Mouse (Mus musculus) hindbrain, embryonic 14.5 days (tissue): Measurements from ENCODE around the gene Xpc. TPM values are rescaled to one million over a fixed set of nuclear protein-coding genes. Genes with fewer than 3 reads are reported as not detected.

Experiments
- ATAC-seq: fragments of 200-750 bp; cut with Nextera tagmentation; 2 replicates; pipeline ENCODE4 v1.8.0; 2017; ENCODE audit warnings: moderate number of reproducible peaks, mild to moderate bottlenecking, moderate TSS enrichment, moderate library complexity; ENCODE audit not compliant: low FRiP score
- DNase-seq: peaks from one replicate; pipeline ENCODE4 v3.0.0-alpha.2; 2015; ENCODE audit warnings: low spot score
- H3K27ac ChIP-seq: fragments of 300-500 bp; sonication (generic); 2 replicates; pipeline ENCODE4 v1.5.1; 2014; ENCODE audit warnings: mild to moderate bottlenecking, moderate library complexity
- H3K27me3 ChIP-seq: fragments of 300-500 bp; sonication (generic); 2 replicates; pipeline ENCODE4 v1.6.1; 2014; ENCODE audit warnings: mild to moderate bottlenecking, low read length, mixed read lengths; ENCODE audit not compliant: control insufficient read depth, insufficient read depth
- H3K36me3 ChIP-seq: fragments of 300-500 bp; sonication (generic); replicated peaks from 2 replicates; pipeline ENCODE4 v1.6.1; 2014; ENCODE audit not compliant: control insufficient read depth, insufficient read depth
- H3K4me1 ChIP-seq: fragments of 300-500 bp; sonication (generic); replicated peaks from 2 replicates; pipeline ENCODE4 v1.6.1; 2014; ENCODE audit warnings: antibody characterized with exemption, low read length, mixed read lengths; ENCODE audit not compliant: control insufficient read depth, insufficient read depth
- H3K4me2 ChIP-seq: fragments of 300-500 bp; sonication (generic); replicated peaks from 2 replicates; pipeline ENCODE4 v1.6.1; 2014; ENCODE audit warnings: mild to moderate bottlenecking, moderate library complexity
- H3K4me3 ChIP-seq: fragments of 300-500 bp; sonication (generic); replicated peaks from 2 replicates; pipeline ENCODE4 v1.5.1; 2014; ENCODE audit warnings: mild to moderate bottlenecking, low read length
- H3K9ac ChIP-seq: fragments of 300-500 bp; sonication (generic); 2 replicates; pipeline ENCODE4 v1.6.1; 2014
- H3K9me3 ChIP-seq: fragments of 300-500 bp; sonication (generic); 2 replicates; pipeline ENCODE4 v1.6.1; 2016; ENCODE audit warnings: low read length; ENCODE audit not compliant: control insufficient read depth
- WGBS: fragments of 180-500 bp; shearing (Covaris S2); extraction: QIAGEN DNeasy Blood & Tissue Kit; methylation state at CpG from one replicate; pipeline ENCODE4 v1.1.7; 2014; 5-methylcytosine and 5-hydroxymethylcytosine counted together
- polyA plus RNA-seq: library from polyadenylated mRNA; unstranded; fragments of >200 nt; fragmentation: Nextera tagmentation; extraction: Ambion mirVana; gene quantifications from 2 replicates; pipeline ENCODE4 v1.2.1, GENCODE M21; 2014

The Xpc gene
- polyA plus RNA-seq, 1 experiment from 2014 or later = 17.2 TPM

- no peak for ATAC-seq
- H3K4me2 ChIP-seq = no peak overlapping the region
- H3K9ac ChIP-seq = no peak overlapping the region
- H3K27ac ChIP-seq = no peak overlapping the region
- H3K36me3 ChIP-seq = peaks cover 92% of the 10 kb centered on the region
- H3K4me3 ChIP-seq = no peak overlapping the region
- WGBS = 83% methylated on average over 9 of the region's 9 CpGs
- H3K4me1 ChIP-seq = no peaks in the 10 kb centered on the region
- no peaks in the 10 kb centered on the region for H3K27me3 ChIP-seq
- no peaks in the 10 kb centered on the region for H3K9me3 ChIP-seq
- DNase-seq = no peak
Observed at GRCm38 (mm10) chr6:91488496-91489212, 27.0 kb downstream of the Xpc start.

DNA sequence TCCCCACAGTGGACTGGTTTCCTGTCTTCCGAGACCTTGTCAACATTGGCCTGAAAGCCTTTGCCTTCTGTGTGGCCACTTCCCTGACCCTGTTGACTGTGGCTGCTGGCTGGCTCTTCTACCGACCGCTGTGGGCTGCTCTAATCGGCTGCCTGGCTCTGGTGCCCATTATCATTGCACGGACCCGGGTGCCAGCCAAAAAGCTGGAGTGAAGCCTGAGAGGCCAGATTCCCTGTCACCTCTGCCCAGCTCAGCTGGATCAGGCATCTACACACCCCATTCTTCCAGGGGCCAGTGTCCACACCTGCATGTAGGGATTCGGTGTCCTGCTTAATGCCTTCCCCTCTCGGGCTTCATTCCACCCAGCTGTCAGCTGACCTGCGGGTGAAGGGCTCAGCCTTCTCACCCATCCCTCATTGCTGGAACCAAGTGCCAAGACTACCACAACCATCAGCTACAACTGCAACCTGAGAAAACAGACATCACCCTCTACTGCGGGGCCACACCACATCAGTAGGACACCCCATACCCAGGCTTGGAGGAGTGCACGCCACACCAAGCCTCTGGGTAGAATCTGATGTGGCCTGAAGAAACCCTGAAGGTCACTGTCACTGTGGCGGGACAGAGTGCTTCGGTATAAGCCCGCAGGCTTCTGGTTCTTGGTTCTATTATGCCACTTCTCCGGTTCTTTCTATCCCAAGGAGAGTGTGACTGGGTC lies 28.8 kb downstream of the Xpc start:
- Histone ChIP-seq H3K36me3 (peaks cover 95% of the 10 kb centered on the region), H3K9me3 (no peaks in the 10 kb centered on the region), H3K4me2 (no peak overlapping the region), H3K4me1 (no peaks in the 10 kb centered on the region), H3K9ac (no peak overlapping the region), H3K27ac (no peak overlapping the region), H3K27me3 (no peaks in the 10 kb centered on the region), H3K4me3 (no peak overlapping the region)
- DNase-seq = no peak
- ATAC-seq = no peak
- 96% methylated on average over 15 of the region's 15 CpGs for WGBS

DNA sequence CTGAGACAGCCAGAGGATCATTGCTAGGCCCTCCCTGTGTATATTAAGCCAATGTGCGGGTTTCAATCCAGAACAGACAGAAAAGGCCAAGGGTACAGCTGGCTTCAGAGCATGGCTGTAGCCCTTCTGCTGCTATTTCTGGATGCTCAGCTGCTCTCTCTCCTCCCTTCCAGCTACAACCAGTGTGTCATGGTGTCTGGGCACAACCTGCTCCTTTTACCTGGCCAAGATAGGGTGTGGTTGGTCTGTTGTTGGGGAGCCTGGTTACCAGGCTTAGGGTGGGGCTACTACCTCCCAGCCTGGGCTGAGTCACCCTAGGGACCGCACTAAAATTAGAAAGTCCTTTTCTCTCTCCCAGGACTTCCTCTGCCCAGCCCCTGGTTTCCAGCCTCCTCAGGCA lies 32.3 kb downstream of the Xpc start:
- Histone ChIP-seq H3K9ac (no peak overlapping the region), H3K27ac (no peak overlapping the region), H3K36me3 (peaks cover 100% of the 10 kb centered on the region), H3K4me3 (no peak overlapping the region), H3K4me1 (no peaks in the 10 kb centered on the region), H3K4me2 (no peak overlapping the region), H3K9me3 (no peaks in the 10 kb centered on the region), H3K27me3 (no peaks in the 10 kb centered on the region)
- DNase-seq (no peak), ATAC-seq (no peak)
- 94% methylated on average over 2 of the region's 2 CpGs for WGBS

GRCm38 (mm10) chr6:91476541-91476940 lies 39.1 kb downstream of the Xpc start:
- H3K36me3 ChIP-seq = peaks cover 55% of the 10 kb centered on the region

GRCm38 (mm10) chr6:91474441-91475190 lies 41.1 kb downstream of the Xpc start:
- Histone ChIP-seq H3K36me3 (peaks cover 44% of the 10 kb centered on the region), H3K27ac (no peak overlapping the region), H3K4me3 (peak overlapping the region; percentile 88), H3K4me1 (peaks cover 26% of the 10 kb centered on the region), H3K9me3 (no peaks in the 10 kb centered on the region), H3K4me2 (peak overlapping the region; percentile 87), H3K9ac (peak overlapping the region; percentile 83), H3K27me3 (no peaks in the 10 kb centered on the region)
- DNase-seq = no peak
- no peak for ATAC-seq
- WGBS = 59% methylated on average over 9 of the region's 9 CpGs

More at GRCm38 (mm10) chr6:91476541-91476940, 39.1 kb downstream of the Xpc start:
- H3K4me1 ChIP-seq = peaks cover 26% of the 10 kb centered on the region
- no peak for ATAC-seq
- H3K27me3 ChIP-seq = no peaks in the 10 kb centered on the region
- DNase-seq = no peak
- H3K9me3 ChIP-seq = no peaks in the 10 kb centered on the region
- no peak overlapping the region for H3K9ac ChIP-seq
- WGBS = 96% methylated on average over 2 of the region's 2 CpGs
- H3K4me3 ChIP-seq = no peak overlapping the region
- H3K4me2 ChIP-seq = no peak overlapping the region
- H3K27ac ChIP-seq = no peak overlapping the region

- Histone ChIP-seq H3K4me3 (peak overlapping the region; percentile 88), H3K9ac (peak overlapping the region; percentile 83), H3K4me1 (peaks cover 26% of the 10 kb centered on the region), H3K27ac (0 out of 2 replicates have a peak overlapping the region, but pooled peaks have one; percentile 36), H3K4me2 (peak overlapping the region; percentile 87), H3K9me3 (no peaks in the 10 kb centered on the region), H3K27me3 (no peaks in the 10 kb centered on the region), H3K36me3 (peaks cover 44% of the 10 kb centered on the region)
- no peak for DNase-seq
- under 1% methylated on average over 27 of the region's 27 CpGs for WGBS
- ATAC-seq = peak; percentile 41
Observed at GRCm38 (mm10) chr6:91473805-91474440, 41.8 kb downstream of the Xpc start.

DNA sequence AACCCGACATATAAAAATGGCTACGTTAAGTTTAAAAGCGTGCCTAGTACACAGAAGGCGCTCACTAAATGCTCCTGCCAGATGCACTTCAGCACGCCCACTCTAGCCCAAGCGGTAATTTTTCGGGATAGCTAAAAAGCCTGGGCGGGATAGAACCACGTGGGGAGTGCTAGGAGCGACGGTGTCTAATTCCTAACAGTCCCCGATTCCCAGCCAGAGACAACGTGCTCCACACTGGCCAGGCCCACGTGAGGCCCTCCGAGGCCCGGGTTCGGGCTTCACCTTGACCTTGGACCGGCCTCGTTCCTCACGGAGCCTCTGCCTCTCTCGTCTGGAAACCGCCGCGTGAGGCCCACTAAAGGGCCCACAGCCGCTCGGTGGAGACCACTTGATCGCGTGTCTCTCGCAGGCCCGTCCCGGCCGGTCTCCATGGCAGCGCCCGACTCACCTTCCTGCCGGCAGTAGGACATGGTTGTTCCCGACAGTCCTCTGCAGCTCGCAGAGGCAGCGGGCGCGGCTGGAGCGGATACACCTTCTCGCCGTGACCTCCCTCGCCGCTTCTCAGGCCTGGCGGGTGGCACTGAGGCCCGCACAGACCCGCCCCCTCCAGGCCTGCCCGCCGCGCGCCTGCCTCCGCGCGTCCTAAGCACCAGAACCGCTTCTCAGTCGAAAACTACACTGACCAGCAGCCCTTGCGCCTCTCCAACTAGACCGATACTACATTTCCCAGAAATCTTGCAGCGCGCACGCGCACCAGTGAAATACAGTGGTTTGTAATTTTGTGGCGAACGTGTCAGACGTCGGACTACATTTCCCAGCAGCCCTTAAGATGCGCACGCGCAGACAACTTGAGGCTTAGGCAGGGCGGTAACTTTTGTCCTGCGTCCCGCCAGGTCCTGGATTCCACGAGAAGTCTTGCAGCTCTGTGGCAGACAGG lies 42.6 kb downstream of the Xpc start, which contains the start of the genes Chchd4 and Tmem43:
Gene Chchd4, minus strand, starts transcription at position 679 of the 937 bp plus-strand sequence.
Gene Tmem43, plus strand, starts transcription at position 836 of the 937 bp plus-strand sequence.
- Histone ChIP-seq H3K9ac (peak within 1 kb of the TSS; percentile 91), H3K4me1 (peaks cover 26% of the 10 kb centered on the region), H3K4me2 (peak within 1 kb of the TSS; percentile 87), H3K9me3 (no peaks in the 10 kb centered on the region), H3K27me3 (no peaks in the 10 kb centered on the region), H3K36me3 (peaks cover 36% of the 10 kb centered on the region), H3K4me3 (peak within 1 kb of the TSS; percentile 88), H3K27ac (peak within 1 kb of the TSS; percentile 76)
- DNase-seq = peak; percentile 99
- under 1% methylated on average over 66 of the region's 74 CpGs for WGBS
- ATAC-seq = peak; percentile 96

DNA sequence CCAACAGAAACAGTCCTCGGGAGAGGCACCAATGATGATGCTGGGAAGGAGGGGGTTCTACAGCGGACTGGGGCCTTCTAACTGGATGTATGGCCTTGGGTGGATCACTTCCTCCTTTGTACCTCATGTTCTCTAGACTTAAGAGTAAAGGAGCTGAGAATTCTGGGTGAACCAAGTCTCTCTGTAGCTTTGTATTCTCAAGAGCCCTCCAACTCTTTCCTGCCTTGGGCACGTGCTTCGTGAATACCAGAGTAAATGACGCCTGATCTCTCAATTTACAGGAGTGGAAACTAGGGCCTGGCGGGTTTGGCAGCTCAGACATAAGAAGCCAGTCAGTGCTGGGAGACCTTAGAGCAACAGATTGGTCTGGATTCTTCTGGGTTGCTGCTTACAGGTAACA lies 43.4 kb downstream of the Xpc start:
- Histone ChIP-seq H3K4me2 (peak overlapping the region; percentile 87), H3K9me3 (no peaks in the 10 kb centered on the region), H3K4me3 (peak overlapping the region; percentile 88), H3K9ac (peak overlapping the region; percentile 91), H3K4me1 (peaks cover 26% of the 10 kb centered on the region), H3K36me3 (peaks cover 31% of the 10 kb centered on the region), H3K27me3 (no peaks in the 10 kb centered on the region), H3K27ac (no peak overlapping the region)
- ATAC-seq (no peak), DNase-seq (no peak)
- 37% methylated on average over 6 of the region's 6 CpGs for WGBS
